Mouse (Mus musculus) heart, postnatal 0 days (tissue): Measurements from ENCODE around the gene Krtap4-16. TPM values are rescaled to one million over a fixed set of nuclear protein-coding genes. Genes with fewer than 3 reads are reported as not detected.
"Not testable (repeated sequence)": the region's sequence is repeated elsewhere in the genome, so short reads cannot be mapped to it uniquely, and the experiment has no call there.

Experiments
- ATAC-seq: fragments of 200-750 bp; cut with Nextera tagmentation; 2 replicates; pipeline ENCODE4 v1.8.0; 2017; ENCODE audit warnings: low read depth, moderate number of reproducible peaks, moderate library complexity; ENCODE audit not compliant: insufficient read depth
- DNase-seq: peaks from one replicate; pipeline ENCODE4 v3.0.0-alpha.2; 2016; ENCODE audit warnings: low spot score
- H3K27ac ChIP-seq: fragments of 300-500 bp; sonication (generic); 2 replicates; pipeline ENCODE4 v1.5.1; 2014; ENCODE audit warnings: low read depth, mild to moderate bottlenecking
- H3K27me3 ChIP-seq: fragments of 300-500 bp; sonication (generic); 2 replicates; pipeline ENCODE4 v1.6.1; 2014; ENCODE audit warnings: low read length, mixed read lengths; ENCODE audit not compliant: control insufficient read depth, insufficient read depth
- H3K36me3 ChIP-seq: fragments of 300-500 bp; sonication (generic); replicated peaks from 2 replicates; pipeline ENCODE4 v1.6.1; 2014; ENCODE audit warnings: low read length, mixed read lengths; ENCODE audit not compliant: control insufficient read depth, insufficient read depth
- H3K4me1 ChIP-seq: fragments of 300-500 bp; sonication (generic); 2 replicates; pipeline ENCODE4 v1.6.1; 2014; ENCODE audit warnings: antibody characterized with exemption; ENCODE audit not compliant: control insufficient read depth, insufficient read depth
- H3K4me2 ChIP-seq: fragments of 300-500 bp; sonication (generic); 2 replicates; pipeline ENCODE4 v1.6.1; 2014; ENCODE audit warnings: low read depth, mild to moderate bottlenecking, low read length, moderate library complexity
- H3K4me3 ChIP-seq: fragments of 300-500 bp; sonication (generic); 2 replicates; pipeline ENCODE4 v1.5.1; 2014; ENCODE audit warnings: low read depth, low read length
- H3K9ac ChIP-seq: fragments of 300-500 bp; sonication (generic); replicated peaks from 2 replicates; pipeline ENCODE4 v1.6.1; 2014; ENCODE audit warnings: low read depth, low read length, mixed read lengths
- H3K9me3 ChIP-seq: fragments of 300-500 bp; sonication (generic); replicated peaks from 2 replicates; pipeline ENCODE4 v1.6.1; 2016; ENCODE audit warnings: low read length; ENCODE audit not compliant: control insufficient read depth
- CTCF ChIP-seq: IDR thresholded peaks from 2 replicates; pipeline ENCODE4 v1.5.1; 2016; ENCODE audit warnings: antibody characterized with exemption, control low read depth, low read depth
- EP300 ChIP-seq: IDR thresholded peaks from 2 replicates; pipeline ENCODE4 v1.6.1; 2016; ENCODE audit warnings: antibody characterized with exemption, low read depth
- WGBS: fragments of 180-500 bp; shearing (Covaris S2); extraction: QIAGEN DNeasy Blood & Tissue Kit; methylation state at CpG from one replicate; pipeline ENCODE4 v1.1.7; 2014; 5-methylcytosine and 5-hydroxymethylcytosine counted together
- polyA plus RNA-seq: library from polyadenylated mRNA; unstranded; fragments of >200 nt; fragmentation: Nextera tagmentation; extraction: Ambion mirVana; gene quantifications from 2 replicates; pipeline ENCODE4 v1.2.1, GENCODE M21; 2015
- total RNA-seq: library from RNA; depleted of rRNA; stranded (reverse); fragments of >200 nt; gene quantifications from 2 replicates; pipeline ENCODE4 v1.2.3, GENCODE M21; 2014; ENCODE audit warnings: low replicate concordance

Krtap4-16 gene
- total and polyA plus RNA-seq, 2 experiments from 2014 or later = not detected

- Histone ChIP-seq H3K27ac (no peak overlapping the region), H3K4me3 (no peak overlapping the region), H3K9ac (no peak overlapping the region), H3K27me3 (no peaks in the 10 kb centered on the region), H3K4me2 (no peak overlapping the region), H3K9me3 (no peaks in the 10 kb centered on the region), H3K36me3 (no peaks in the 10 kb centered on the region), H3K4me1 (no peaks in the 10 kb centered on the region)
- TF ChIP-seq CTCF = peak; percentile 28; the same call in 1 of the 2 replicates
- no peak for TF ChIP-seq EP300
- DNase-seq (no peak), ATAC-seq (no peak)
- 59% methylated on average over 3 of the region's 3 CpGs for WGBS
Observed at GRCm38 (mm10) chr11:99854121-99854520, 2.7 kb upstream of the Krtap4-16 start.

GRCm38 (mm10) chr11:99846746-99847145, 4.7 kb downstream of the Krtap4-16 start:
- H3K4me2 ChIP-seq = no peak overlapping the region
- H3K9me3 ChIP-seq = no peaks in the 10 kb centered on the region
- H3K9ac ChIP-seq = no peak overlapping the region
- DNase-seq (no peak), ATAC-seq (no peak)
- no peaks in the 10 kb centered on the region for H3K4me1 ChIP-seq
- WGBS = 78% methylated on average over 2 of the region's 2 CpGs
- no peaks in the 10 kb centered on the region for H3K27me3 ChIP-seq
- TF ChIP-seq EP300 = no peak
- TF ChIP-seq CTCF = no peak
- no peak overlapping the region for H3K27ac ChIP-seq
- H3K36me3 ChIP-seq = no peaks in the 10 kb centered on the region
- no peak overlapping the region for H3K4me3 ChIP-seq

- Histone ChIP-seq H3K36me3 (no peaks in the 10 kb centered on the region), H3K27me3 (no peaks in the 10 kb centered on the region), H3K4me1 (no peaks in the 10 kb centered on the region), H3K4me2 (no peak overlapping the region), H3K9me3 (no peaks in the 10 kb centered on the region), H3K9ac (no peak overlapping the region), H3K27ac (no peak overlapping the region), H3K4me3 (no peak overlapping the region)
- WGBS = 67% methylated on average over 1 of the region's 1 CpGs
- TF ChIP-seq CTCF = no peak
- TF ChIP-seq EP300 = no peak
- DNase-seq (no peak), ATAC-seq (no peak)
Observed at GRCm38 (mm10) chr11:99842185-99842584, 9.2 kb downstream of the Krtap4-16 start.

GRCm38 (mm10) chr11:99837966-99838365, 13.4 kb downstream of the Krtap4-16 start, which contains the start of gene 2300003K06Rik:
Gene 2300003K06Rik, minus strand, starts transcription at chr11:99838066.
- DNase-seq (no peak), ATAC-seq (no peak)
- H3K36me3 ChIP-seq = no peaks in the 10 kb centered on the region
- H3K9ac ChIP-seq = no peak within 1 kb of the TSS
- TF ChIP-seq CTCF = no peak
- TF ChIP-seq EP300 = no peak
- H3K4me3 ChIP-seq = no peak within 1 kb of the TSS
- H3K9me3 ChIP-seq = no peaks in the 10 kb centered on the region
- no peak within 1 kb of the TSS for H3K27ac ChIP-seq
- H3K4me2 ChIP-seq = no peak within 1 kb of the TSS
- no peaks in the 10 kb centered on the region for H3K27me3 ChIP-seq
- H3K4me1 ChIP-seq = no peaks in the 10 kb centered on the region
- WGBS = 53% methylated on average over 1 of the region's 1 CpGs

GRCm38 (mm10) chr11:99815566-99815965, 35.8 kb downstream of the Krtap4-16 start, which contains the start of gene Gm11564:
Gene Gm11564, minus strand, starts transcription at chr11:99815666.
- H3K4me3 ChIP-seq, H3K36me3 ChIP-seq, H3K4me1 ChIP-seq, H3K27me3 ChIP-seq, H3K9ac ChIP-seq, H3K9me3 ChIP-seq, DNase-seq, H3K27ac ChIP-seq, H3K4me2 ChIP-seq, ATAC-seq: not testable (repeated sequence)
- WGBS = 69% methylated on average over 2 of the region's 2 CpGs

GRCm38 (mm10) chr11:99809792-99810191, 41.6 kb downstream of the Krtap4-16 start, which contains the start of gene Krtap4-13:
Gene Krtap4-13, minus strand, starts transcription at chr11:99809892.
- not testable (repeated sequence) for H3K27ac ChIP-seq, H3K9ac ChIP-seq, H3K4me2 ChIP-seq, ATAC-seq, DNase-seq, H3K9me3 ChIP-seq, H3K4me1 ChIP-seq, H3K4me3 ChIP-seq, H3K36me3 ChIP-seq, H3K27me3 ChIP-seq

GRCm38 (mm10) chr11:99804346-99804745, 47.1 kb downstream of the Krtap4-16 start, which contains the start of gene Gm11554:
Gene Gm11554, minus strand, starts transcription at chr11:99804446.
- not testable (repeated sequence) for ATAC-seq

More at GRCm38 (mm10) chr11:99804346-99804745, 47.1 kb downstream of the Krtap4-16 start, which contains the start of gene Gm11554:
- H3K9me3 ChIP-seq, H3K27ac ChIP-seq, H3K4me1 ChIP-seq, H3K36me3 ChIP-seq, H3K4me2 ChIP-seq, DNase-seq, H3K4me3 ChIP-seq, H3K9ac ChIP-seq, H3K27me3 ChIP-seq: not testable (repeated sequence)
- WGBS = no CpG with 5 or more reads among the region's 1 CpGs
